Mouse (Mus musculus) layer of hippocampus, postnatal 36 days (tissue): ENCODE results near the gene Vgll2. TPM values are rescaled to one million over a fixed set of nuclear protein-coding genes. Genes with fewer than 3 reads are reported as not detected.

Experiments used
- microRNA-seq, 2 experiments: library from miRNA; unstranded; fragments of <30 nt; microRNA quantifications; one replicate each; pipeline ENCODE4 v1.2.0; 2021
- total RNA-seq, 2 experiments: library from RNA; stranded (reverse); gene quantifications; 2 replicates each; pipeline ENCODE4 v1.2.3; 2021

Gene Vgll2
- total RNA-seq, 2 experiments from 2014 or later: not detected

Small RNA genes within 50 kb of the gene (microRNA-seq; reads per million reads assigned to microRNA genes)
- gene Gm24084: 0 reads per million in 2 experiments

Other genes starting within 250 kb of the Vgll2 start
- not detected for gene Ros1, start 172.7 kb downstream of the Vgll2 start, total RNA-seq
- gene Dcbld1, start 211.1 kb downstream of the Vgll2 start, total RNA-seq: 1 to 10 TPM; 6.5 to 6.7 TPM